Mouse (Mus musculus) limb, embryonic 14.5 days (tissue): Measurements from ENCODE around the gene Tmem164. TPM values are rescaled to one million over a fixed set of nuclear protein-coding genes. Genes with fewer than 3 reads are reported as not detected.

Experiments used
- ATAC-seq: fragments of 200-750 bp; cut with Nextera tagmentation; 2 replicates; pipeline ENCODE4 v1.8.0; 2017; ENCODE audit warnings: low read depth, moderate number of reproducible peaks, moderate TSS enrichment; ENCODE audit not compliant: low FRiP score
- DNase-seq: peaks from one replicate; pipeline ENCODE4 v3.0.0-alpha.2; 2015; ENCODE audit warnings: low spot score
- H3K27ac ChIP-seq: fragments of 300-500 bp; sonication (generic); replicated peaks from 2 replicates; pipeline ENCODE4 v1.5.1; 2014; ENCODE audit warnings: low read depth, mild to moderate bottlenecking, low read length, moderate library complexity, mixed read lengths
- H3K27me3 ChIP-seq: fragments of 300-500 bp; sonication (generic); 2 replicates; pipeline ENCODE4 v1.6.1; 2014; ENCODE audit warnings: low read length, mixed read lengths; ENCODE audit not compliant: control insufficient read depth, insufficient read depth
- H3K36me3 ChIP-seq: fragments of 300-500 bp; sonication (generic); 2 replicates; pipeline ENCODE4 v1.6.1; 2014; ENCODE audit warnings: mild to moderate bottlenecking, low read length, moderate library complexity, mixed read lengths; ENCODE audit not compliant: control insufficient read depth, insufficient read depth
- H3K4me1 ChIP-seq: fragments of 300-500 bp; sonication (generic); 2 replicates; pipeline ENCODE4 v1.6.1; 2014; ENCODE audit warnings: antibody characterized with exemption, low read length, mixed read lengths; ENCODE audit not compliant: control insufficient read depth, insufficient read depth
- H3K4me2 ChIP-seq: fragments of 300-500 bp; sonication (generic); replicated peaks from 2 replicates; pipeline ENCODE4 v1.6.1; 2014; ENCODE audit warnings: low read depth, mild to moderate bottlenecking, low read length, moderate library complexity; ENCODE audit not compliant: severe bottlenecking
- H3K4me3 ChIP-seq: fragments of 300-500 bp; sonication (generic); replicated peaks from 2 replicates; pipeline ENCODE4 v1.5.1; 2014; ENCODE audit warnings: low read length
- H3K9ac ChIP-seq: fragments of 300-500 bp; sonication (generic); 2 replicates; pipeline ENCODE4 v1.6.1; 2014; ENCODE audit warnings: mild to moderate bottlenecking, low read depth, low read length, moderate library complexity; ENCODE audit not compliant: severe bottlenecking
- H3K9me3 ChIP-seq: fragments of 300-500 bp; sonication (generic); 2 replicates; pipeline ENCODE4 v1.6.1; 2016; ENCODE audit warnings: low read length; ENCODE audit not compliant: control insufficient read depth
- POLR2A ChIP-seq: fragments of 200-500 bp; IDR thresholded peaks from 2 replicates; pipeline ENCODE4 v1.8.0; 2012; ENCODE audit warnings: inconsistent platforms, mild to moderate bottlenecking, moderate library complexity, borderline replicate concordance; ENCODE audit not compliant: insufficient read depth, insufficient read length; ENCODE audit errors: extremely low read depth
- WGBS: fragments of 180-500 bp; shearing (Covaris S2); extraction: QIAGEN DNeasy Blood & Tissue Kit; methylation state at CpG from one replicate; pipeline ENCODE4 v1.1.7; 2014; 5-methylcytosine and 5-hydroxymethylcytosine counted together
- polyA plus RNA-seq, 2 experiments: library from polyadenylated mRNA; depleted of rRNA in 1 of 2; stranded (reverse) in 1 of 2; unstranded in 1 of 2; fragments of >200 nt; fragmentation: Nextera tagmentation in 1 of 2; extraction: Ambion mirVana in 1 of 2; gene quantifications; 2 replicates each; pipeline versions ENCODE4 v1.2.1 to v1.2.3; 2012 to 2014

Tmem164 gene
- polyA plus RNA-seq, 2 experiments = 40.1 to 62.2 TPM

DNA sequence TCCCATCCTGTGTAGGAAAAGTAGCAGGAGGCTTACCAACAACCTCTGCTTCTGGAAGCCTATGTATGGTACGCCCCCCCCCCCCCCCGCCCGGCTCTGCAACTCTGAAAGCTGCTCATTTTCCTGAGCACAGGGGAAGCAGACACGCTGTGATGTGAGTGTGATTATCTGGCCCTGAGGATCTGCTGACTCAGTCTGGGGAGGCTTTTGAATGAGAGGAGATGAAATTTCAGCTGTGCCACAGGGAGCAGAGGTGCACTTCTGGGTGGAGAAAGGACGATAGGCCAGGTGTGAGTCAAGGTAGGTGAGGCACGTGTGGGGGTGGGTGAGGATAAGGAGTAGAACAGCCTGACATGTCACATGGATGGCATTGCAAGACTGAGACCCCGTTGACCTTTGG lies 82.1 kb downstream of the Tmem164 start:
- ATAC-seq (no peak), DNase-seq (no peak)
- Histone ChIP-seq H3K4me1 (no peaks in the 10 kb centered on the region), H3K9ac (no peak overlapping the region), H3K27ac (no peak overlapping the region), H3K36me3 (peaks cover 4% of the 10 kb centered on the region; the same call in 1 of the 2 replicates), H3K9me3 (no peaks in the 10 kb centered on the region), H3K27me3 (no peaks in the 10 kb centered on the region), H3K4me3 (no peak overlapping the region), H3K4me2 (no peak overlapping the region)
- no peak for TF ChIP-seq POLR2A
- WGBS = 74% methylated on average over 7 of the region's 7 CpGs

GRCm38 (mm10) chrX:142769698-142770097 lies 88.5 kb downstream of the Tmem164 start:
- Histone ChIP-seq H3K9ac (no peak overlapping the region), H3K4me1 (no peaks in the 10 kb centered on the region), H3K4me2 (no peak overlapping the region), H3K27ac (no peak overlapping the region), H3K27me3 (no peaks in the 10 kb centered on the region), H3K4me3 (no peak overlapping the region), H3K9me3 (no peaks in the 10 kb centered on the region), H3K36me3 (peaks cover 7% of the 10 kb centered on the region)
- TF ChIP-seq POLR2A = no peak
- ATAC-seq (no peak), DNase-seq (no peak)
- WGBS = 86% methylated on average over 6 of the region's 6 CpGs

- ATAC-seq = no peak
Measured at GRCm38 (mm10) chrX:142773658-142774057, 92.5 kb downstream of the Tmem164 start.

DNA sequence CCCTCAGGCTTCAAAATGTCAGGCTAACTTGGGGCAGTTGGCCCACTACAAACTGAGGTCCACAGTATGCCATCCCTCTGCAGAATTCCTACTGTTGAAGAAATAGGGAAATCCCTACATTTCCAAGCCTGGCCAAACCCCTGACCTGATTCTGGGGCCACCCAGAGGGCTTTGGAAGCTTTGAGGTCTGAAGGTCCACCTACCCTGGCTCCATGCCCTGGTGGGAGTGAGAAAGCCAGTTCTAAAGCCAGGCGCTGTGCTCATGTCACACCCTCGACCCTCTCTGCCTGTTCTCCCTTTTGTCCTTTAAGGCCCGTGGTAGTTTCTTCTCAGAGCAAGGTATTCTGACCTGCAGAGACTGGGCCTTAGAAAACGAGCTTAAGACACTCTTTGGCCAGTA lies 94.9 kb downstream of the Tmem164 start:
- no peak overlapping the region for H3K4me3 ChIP-seq
- ATAC-seq (no peak), DNase-seq (no peak)
- TF ChIP-seq POLR2A = no peak
- no peaks in the 10 kb centered on the region for H3K4me1 ChIP-seq
- H3K27ac ChIP-seq = no peak overlapping the region
- H3K36me3 ChIP-seq = peaks cover 23% of the 10 kb centered on the region
- WGBS = 80% methylated on average over 4 of the region's 4 CpGs
- H3K4me2 ChIP-seq = no peak overlapping the region
- no peak overlapping the region for H3K9ac ChIP-seq
- H3K27me3 ChIP-seq = no peaks in the 10 kb centered on the region
- no peaks in the 10 kb centered on the region for H3K9me3 ChIP-seq

More at GRCm38 (mm10) chrX:142773658-142774057, 92.5 kb downstream of the Tmem164 start:
- 91% methylated on average over 4 of the region's 4 CpGs for WGBS
- TF ChIP-seq POLR2A = no peak
- no peak overlapping the region for H3K4me2 ChIP-seq
- H3K27me3 ChIP-seq = no peaks in the 10 kb centered on the region
- no peak overlapping the region for H3K27ac ChIP-seq
- DNase-seq = no peak
- no peak overlapping the region for H3K9ac ChIP-seq
- no peak overlapping the region for H3K4me3 ChIP-seq
- no peaks in the 10 kb centered on the region for H3K9me3 ChIP-seq
- H3K36me3 ChIP-seq = peaks cover 23% of the 10 kb centered on the region
- no peaks in the 10 kb centered on the region for H3K4me1 ChIP-seq

GRCm38 (mm10) chrX:142778638-142779037 lies 97.4 kb downstream of the Tmem164 start:
- no peaks in the 10 kb centered on the region for H3K27me3 ChIP-seq
- no peak overlapping the region for H3K4me3 ChIP-seq
- WGBS = 67% methylated on average over 6 of the region's 6 CpGs
- H3K36me3 ChIP-seq = peaks cover 19% of the 10 kb centered on the region
- H3K9ac ChIP-seq = no peak overlapping the region
- no peaks in the 10 kb centered on the region for H3K9me3 ChIP-seq
- no peak for TF ChIP-seq POLR2A
- ATAC-seq (no peak), DNase-seq (no peak)
- H3K4me1 ChIP-seq = no peaks in the 10 kb centered on the region
- no peak overlapping the region for H3K27ac ChIP-seq
- no peak overlapping the region for H3K4me2 ChIP-seq
